Mouse (Mus musculus) heart, adult 2 months (tissue): ENCODE measurements around the gene Pdcd11. TPM values are rescaled to one million over a fixed set of nuclear protein-coding genes. Genes with fewer than 3 reads are reported as not detected.

Source experiments
- DNase-seq, 2 experiments: peaks; one replicate each; pipeline ENCODE4 v3.0.0; 2021
- H3K27ac ChIP-seq: fragments of 200-600 bp; 2 replicates; pipeline ENCODE4 v1.8.1; 2022
- H3K27me3 ChIP-seq: fragments of 200-500 bp; 2 replicates; pipeline ENCODE4 v1.6.1; 2012; ENCODE audit warnings: mild to moderate bottlenecking, low read length, inconsistent platforms, mixed read lengths; ENCODE audit not compliant: control insufficient read depth, insufficient read depth
- H3K36me3 ChIP-seq: fragments of 200-500 bp; 2 replicates; pipeline ENCODE4 v1.6.1; 2012; ENCODE audit warnings: low read length, inconsistent platforms; ENCODE audit not compliant: control insufficient read depth, insufficient read depth
- H3K4me1 ChIP-seq: fragments of 200-500 bp; 2 replicates; pipeline ENCODE4 v1.6.1; 2011; ENCODE audit warnings: low read length; ENCODE audit not compliant: control insufficient read depth, insufficient read depth
- H3K4me3 ChIP-seq: fragments of 200-600 bp; 2 replicates; pipeline ENCODE4 v1.8.1; 2022
- H3K79me2 ChIP-seq: fragments of 200-500 bp; replicated peaks from 2 replicates; pipeline ENCODE4 v1.6.1; 2012; ENCODE audit warnings: mild to moderate bottlenecking, inconsistent platforms, low read length, moderate library complexity, mixed read lengths; ENCODE audit not compliant: control insufficient read depth, insufficient read depth
- H3K9ac ChIP-seq: fragments of 200-500 bp; 2 replicates; pipeline ENCODE4 v1.6.1; 2012; ENCODE audit warnings: low read depth, mild to moderate bottlenecking, control low read depth, inconsistent platforms, low read length, mixed read lengths
- CTCF ChIP-seq: fragments of 200-600 bp; IDR thresholded peaks from 2 replicates; pipeline ENCODE4 v1.8.1; 2022; ENCODE audit warnings: antibody characterized with exemption, mild to moderate bottlenecking, moderate library complexity
- EP300 ChIP-seq: fragments of 200-500 bp; IDR thresholded peaks from 2 replicates; pipeline ENCODE4 v1.6.1; 2011; ENCODE audit warnings: low read depth, low read length, control low read depth; ENCODE audit not compliant: insufficient read depth
- POLR2A ChIP-seq: fragments of 200-500 bp; IDR thresholded peaks from 2 replicates; pipeline ENCODE4 v1.6.1; 2011; ENCODE audit warnings: mild to moderate bottlenecking, low read depth, low read length, control low read depth; ENCODE audit not compliant: insufficient read depth
- WGBS: fragments of 180-500 bp; shearing (Covaris S2); methylation state at CpG from one replicate; pipeline ENCODE4 v1.1.7; 2018; 5-methylcytosine and 5-hydroxymethylcytosine counted together
- intact Hi-C: fragments of 180-260 bp; cut with DNase I; formaldehyde crosslinking; loops from one replicate; pipeline ENCODE4 v1.15.1; 2025
- polyA plus RNA-seq: library from polyadenylated mRNA; depleted of rRNA; stranded (reverse); fragments of >200 nt; gene quantifications from 2 replicates; pipeline ENCODE4 v1.2.3, GENCODE M21; 2012
- total RNA-seq, 2 experiments: library from RNA; stranded (reverse); gene quantifications; 2 replicates each; pipeline ENCODE4 v1.2.3; 2021

The Pdcd11 gene
- total and polyA plus RNA-seq, 3 experiments: 5.5 to 12.4 (median 11.8) TPM

DNA sequence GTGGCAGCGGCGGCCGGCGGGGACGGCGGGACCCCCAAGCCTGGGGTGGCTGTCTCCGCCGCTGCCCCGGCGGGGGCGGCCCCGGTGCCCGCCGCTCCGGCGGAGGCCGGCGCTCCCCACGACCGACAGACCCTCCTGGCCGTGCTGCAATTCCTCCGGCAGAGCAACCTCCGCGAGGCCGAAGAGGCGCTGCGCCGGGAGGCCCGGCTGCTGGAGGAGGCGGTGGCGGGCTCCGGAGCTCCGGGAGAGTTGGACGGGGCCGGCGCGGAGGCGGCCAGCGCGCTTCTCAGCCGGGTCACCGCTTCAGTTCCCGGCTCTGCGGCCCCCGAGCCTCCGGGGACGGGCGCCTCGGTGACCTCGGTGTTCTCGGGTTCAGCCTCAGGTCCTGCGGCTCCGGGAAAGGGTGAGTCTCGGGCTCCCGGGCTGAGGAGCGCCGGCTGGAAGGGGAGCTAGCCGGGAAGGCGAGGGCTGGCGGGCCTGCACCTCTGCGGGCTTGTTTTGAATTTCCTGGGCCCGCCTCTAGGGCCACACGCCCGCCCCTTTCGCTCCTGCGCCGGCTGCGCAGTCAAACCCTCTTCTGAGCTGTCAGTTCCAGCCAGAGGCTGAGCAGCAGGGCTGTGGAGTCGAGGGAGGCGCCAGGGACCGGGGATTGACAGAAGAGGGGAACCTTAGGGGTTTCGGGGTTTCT lies 22.5 kb upstream of the Pdcd11 start:
- intact Hi-C loops: loop anchor here (1.0 kb wide), 1 partner anchor 22 kb away; the partner anchor contains the start of genes Pdcd11 and Usmg5

GRCm38 (mm10) chr19:47088226-47088625 lies 2.3 kb upstream of the Pdcd11 start:
- intact Hi-C loops: no loop called here
- Histone ChIP-seq H3K79me2 (peaks cover 2% of the 10 kb centered on the region; the same call in 1 of the 2 replicates), H3K27ac (no peak overlapping the region), H3K27me3 (no peaks in the 10 kb centered on the region), H3K36me3 (peaks cover 26% of the 10 kb centered on the region), H3K4me1 (peaks cover 6% of the 10 kb centered on the region), H3K9ac (peak overlapping the region; percentile 6; the same call in 1 of the 2 replicates), H3K4me3 (peak overlapping the region; percentile 10; the same call in 1 of the 2 replicates)
- no peak for TF ChIP-seq POLR2A
- no peak for TF ChIP-seq CTCF
- no peak for TF ChIP-seq EP300
- 38% methylated on average over 3 of the region's 3 CpGs for WGBS
- DNase-seq: no peak

More for the DNA sequence above, 22.5 kb upstream of the Pdcd11 start:
- WGBS: 0% methylated on average over 64 of the region's 72 CpGs
- Histone ChIP-seq H3K27me3 (no peaks in the 10 kb centered on the region), H3K27ac (peak overlapping the region; percentile 87), H3K36me3 (no peaks in the 10 kb centered on the region; the same call in 1 of the 2 replicates), H3K4me3 (peak overlapping the region; percentile 82), H3K4me1 (0 out of 2 replicates have a peak, but pooled peaks cover 2% of the 10 kb centered on the region), H3K79me2 (no peaks in the 10 kb centered on the region), H3K9ac (peak overlapping the region; percentile 98)
- DNase-seq: peak; percentile 88 to 90
- TF ChIP-seq POLR2A: peak; percentile 38; the same call in 1 of the 2 replicates
- TF ChIP-seq EP300: 0 out of 2 replicates have a peak, but pooled peaks have one; percentile 24
- TF ChIP-seq CTCF: peak; percentile 39

GRCm38 (mm10) chr19:47089718-47090525 lies 646 bp upstream of the Pdcd11 start:
- intact Hi-C loops: loop anchor here (1.0 kb wide), 1 partner anchor 22 kb away; no protein-coding TSS in a partner anchor
- no peak for TF ChIP-seq POLR2A
- no peak for TF ChIP-seq EP300
- no peak for TF ChIP-seq CTCF

DNA sequence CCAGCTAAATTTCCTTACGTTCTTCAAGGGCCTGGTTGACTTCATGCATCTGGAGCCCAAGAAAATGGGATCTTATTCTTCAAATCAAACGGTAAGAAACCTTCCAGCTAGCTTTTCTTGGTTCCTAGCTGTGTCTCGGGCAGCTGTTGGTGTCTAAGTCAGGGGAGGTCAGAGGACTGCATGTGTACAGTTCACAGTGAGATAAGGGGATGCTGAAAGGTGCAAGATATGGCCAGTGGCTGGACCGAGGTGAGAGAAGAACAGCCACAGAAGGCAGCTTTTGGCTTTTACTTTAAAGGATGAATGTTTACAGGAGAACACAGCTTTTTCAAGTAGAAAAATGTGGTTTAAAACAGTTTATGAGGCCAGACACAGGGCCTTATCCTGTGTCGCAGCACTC lies 10.5 kb downstream of the Pdcd11 start:
- H3K4me1 ChIP-seq: no peaks in the 10 kb centered on the region
- 77% methylated on average over 5 of the region's 5 CpGs for WGBS
- H3K36me3 ChIP-seq: no peaks in the 10 kb centered on the region; the same call in 1 of the 2 replicates
- no peak overlapping the region for H3K4me3 ChIP-seq
- H3K79me2 ChIP-seq: no peaks in the 10 kb centered on the region
- no peak overlapping the region for H3K9ac ChIP-seq
- DNase-seq: no peak
- TF ChIP-seq POLR2A (no peak), CTCF (no peak), EP300 (no peak)
- no peaks in the 10 kb centered on the region for H3K27me3 ChIP-seq
- intact Hi-C loops: no loop called here
- no peak overlapping the region for H3K27ac ChIP-seq

More at GRCm38 (mm10) chr19:47089718-47090525, 646 bp upstream of the Pdcd11 start:
- Histone ChIP-seq H3K79me2 (peaks cover 2% of the 10 kb centered on the region; the same call in 1 of the 2 replicates), H3K4me3 (peak overlapping the region; percentile 74), H3K27me3 (no peaks in the 10 kb centered on the region), H3K9ac (peak overlapping the region; percentile 94), H3K36me3 (peaks cover 23% of the 10 kb centered on the region), H3K4me1 (peaks cover 6% of the 10 kb centered on the region), H3K27ac (peak overlapping the region; percentile 93)
- under 1% methylated on average over 36 of the region's 36 CpGs for WGBS
- no peak for DNase-seq

DNA sequence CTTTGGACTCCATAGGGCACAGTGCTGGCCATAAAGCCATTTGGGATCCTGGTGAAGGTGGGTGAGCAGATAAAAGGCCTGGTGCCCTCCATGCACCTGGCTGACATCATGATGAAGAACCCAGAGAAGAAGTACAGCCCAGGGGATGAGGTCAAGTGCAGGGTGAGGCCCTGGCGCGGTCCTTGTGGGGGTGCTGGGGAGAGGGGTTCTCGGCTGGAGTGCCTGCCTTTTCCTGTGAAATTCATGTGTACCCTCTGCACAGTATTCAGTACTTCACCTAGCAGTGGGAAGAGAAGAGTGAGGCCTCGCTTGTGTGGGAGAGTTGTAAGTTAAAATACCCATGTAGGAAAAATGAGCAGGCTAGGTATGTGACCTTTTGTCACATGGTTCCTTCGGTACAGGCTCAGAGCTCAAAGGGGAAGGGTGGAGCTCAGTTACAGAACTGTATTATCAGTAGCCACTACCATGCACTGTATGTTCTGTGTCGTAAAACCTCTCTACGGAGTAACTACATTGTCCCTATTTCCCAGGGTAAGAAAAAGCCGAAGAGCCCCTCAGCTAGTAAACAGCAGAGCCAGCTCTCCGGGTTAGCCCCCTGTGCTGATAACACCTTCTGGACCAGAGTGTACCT lies 14.2 kb downstream of the Pdcd11 start:
- Histone ChIP-seq H3K27ac (no peak overlapping the region), H3K4me3 (no peak overlapping the region), H3K4me1 (no peaks in the 10 kb centered on the region), H3K9ac (no peak overlapping the region), H3K27me3 (no peaks in the 10 kb centered on the region), H3K79me2 (no peaks in the 10 kb centered on the region), H3K36me3 (no peaks in the 10 kb centered on the region; the same call in 1 of the 2 replicates)
- TF ChIP-seq EP300 (no peak), POLR2A (no peak), CTCF (no peak)
- DNase-seq: no peak
- 78% methylated on average over 9 of the region's 9 CpGs for WGBS
- intact Hi-C loops: no loop called here
